Mouse (Mus musculus) forebrain, embryonic 13.5 days (tissue): ENCODE data around the gene Ifi47. TPM values are rescaled to one million over a fixed set of nuclear protein-coding genes. Genes with fewer than 3 reads are reported as not detected.

Experiments
- ATAC-seq: fragments of 200-750 bp; cut with Nextera tagmentation; 2 replicates; pipeline ENCODE4 v1.8.0; 2017
- H3K27ac ChIP-seq: fragments of 300-500 bp; sonication (generic); 2 replicates; pipeline ENCODE4 v1.5.1; 2015; ENCODE audit warnings: inconsistent platforms, mild to moderate bottlenecking, moderate library complexity
- H3K27me3 ChIP-seq: fragments of 300-500 bp; sonication (generic); 2 replicates; pipeline ENCODE4 v1.6.1; 2015; ENCODE audit warnings: mild to moderate bottlenecking, inconsistent platforms
- H3K36me3 ChIP-seq: fragments of 300-500 bp; sonication (generic); 2 replicates; pipeline ENCODE4 v1.6.1; 2015; ENCODE audit warnings: mild to moderate bottlenecking, inconsistent platforms; ENCODE audit not compliant: poor library complexity, severe bottlenecking
- H3K4me1 ChIP-seq: fragments of 300-500 bp; sonication (generic); 2 replicates; pipeline ENCODE4 v1.6.1; 2015; ENCODE audit warnings: inconsistent platforms
- H3K4me2 ChIP-seq: fragments of 300-500 bp; sonication (generic); 2 replicates; pipeline ENCODE4 v1.6.1; 2015; ENCODE audit warnings: inconsistent platforms, mild to moderate bottlenecking, moderate library complexity
- H3K4me3 ChIP-seq: fragments of 300-500 bp; sonication (generic); 2 replicates; pipeline ENCODE4 v1.5.1; 2015; ENCODE audit warnings: mild to moderate bottlenecking, inconsistent platforms
- H3K9ac ChIP-seq: fragments of 300-500 bp; sonication (generic); 2 replicates; pipeline ENCODE4 v1.6.1; 2015; ENCODE audit warnings: mild to moderate bottlenecking, inconsistent platforms
- H3K9me3 ChIP-seq: fragments of 300-500 bp; sonication (generic); replicated peaks from 2 replicates; pipeline ENCODE4 v1.6.1; 2016; ENCODE audit warnings: inconsistent platforms
- WGBS: fragments of 180-500 bp; shearing (Covaris S2); methylation state at CpG from one replicate; pipeline ENCODE4 v1.1.7; 2015; 5-methylcytosine and 5-hydroxymethylcytosine counted together
- polyA plus RNA-seq: library from polyadenylated mRNA; unstranded; fragments of >200 nt; fragmentation: Nextera tagmentation; extraction: Ambion mirVana; gene quantifications from 2 replicates; pipeline ENCODE4 v1.2.1, GENCODE M21; 2015

Gene Ifi47
- polyA plus RNA-seq, 1 experiment from 2014 or later: 0.27 TPM

DNA sequence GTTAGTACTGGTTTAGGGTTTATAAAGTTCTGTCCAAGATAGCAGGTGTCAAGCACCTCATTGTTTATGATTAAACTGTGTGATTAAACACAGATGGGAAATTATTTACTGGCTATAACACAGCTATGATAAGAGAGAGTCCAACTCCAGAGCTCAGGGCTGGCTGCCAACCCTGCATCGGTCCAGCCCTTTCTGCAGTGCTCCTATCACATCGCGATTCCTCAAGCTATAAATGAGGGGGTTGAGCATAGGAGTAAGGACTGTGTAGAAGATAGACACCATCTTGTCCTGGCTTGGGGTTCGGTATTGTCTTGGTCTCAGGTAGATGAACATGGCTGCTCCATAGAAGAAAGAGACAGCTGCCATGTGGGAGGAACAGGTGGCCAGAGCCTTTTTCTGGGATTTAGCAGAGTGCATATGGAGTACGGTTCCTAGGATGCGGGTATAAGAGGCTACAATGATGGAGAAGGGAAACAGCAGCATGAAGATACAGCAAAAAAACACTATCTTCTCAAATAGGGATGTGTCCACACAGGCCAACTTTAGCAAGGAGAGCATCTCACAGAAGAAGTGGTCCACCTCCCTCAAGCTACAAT lies 36.3 kb downstream of the Ifi47 start:
- no peak overlapping the region for H3K4me3 ChIP-seq
- no peaks in the 10 kb centered on the region for H3K9me3 ChIP-seq
- no peak overlapping the region for H3K4me2 ChIP-seq
- no peak for ATAC-seq
- H3K27ac ChIP-seq: no peak overlapping the region
- no peaks in the 10 kb centered on the region for H3K36me3 ChIP-seq
- H3K27me3 ChIP-seq: no peaks in the 10 kb centered on the region
- H3K4me1 ChIP-seq: no peaks in the 10 kb centered on the region
- 88% methylated on average over 6 of the region's 6 CpGs for WGBS
- H3K9ac ChIP-seq: no peak overlapping the region

DNA sequence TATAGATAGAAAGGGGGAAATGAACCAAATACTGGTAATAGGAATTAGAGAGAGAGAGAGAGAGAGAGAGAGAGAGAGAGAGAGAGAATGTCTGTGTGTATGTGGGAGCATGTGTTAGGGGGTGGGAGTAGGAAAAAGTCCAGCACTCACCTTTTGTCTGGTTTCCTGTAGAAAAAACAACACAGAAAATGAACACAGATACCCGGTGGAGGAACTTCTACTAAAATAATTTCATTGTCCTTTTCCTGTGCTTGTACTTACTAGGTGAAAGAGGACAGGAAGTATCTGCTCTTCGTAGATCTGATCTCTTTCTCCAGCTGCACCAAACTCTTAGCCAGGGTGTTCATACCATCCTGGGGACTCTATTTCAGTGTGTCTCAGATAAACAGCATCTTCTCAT lies 37.8 kb downstream of the Ifi47 start:
- H3K9me3 ChIP-seq: no peaks in the 10 kb centered on the region
- H3K4me1 ChIP-seq: no peaks in the 10 kb centered on the region
- no peaks in the 10 kb centered on the region for H3K36me3 ChIP-seq
- WGBS: 71% methylated on average over 2 of the region's 2 CpGs
- H3K9ac ChIP-seq: no peak overlapping the region
- no peaks in the 10 kb centered on the region for H3K27me3 ChIP-seq
- no peak for ATAC-seq
- H3K4me3 ChIP-seq: no peak overlapping the region
- H3K4me2 ChIP-seq: no peak overlapping the region
- no peak overlapping the region for H3K27ac ChIP-seq

DNA sequence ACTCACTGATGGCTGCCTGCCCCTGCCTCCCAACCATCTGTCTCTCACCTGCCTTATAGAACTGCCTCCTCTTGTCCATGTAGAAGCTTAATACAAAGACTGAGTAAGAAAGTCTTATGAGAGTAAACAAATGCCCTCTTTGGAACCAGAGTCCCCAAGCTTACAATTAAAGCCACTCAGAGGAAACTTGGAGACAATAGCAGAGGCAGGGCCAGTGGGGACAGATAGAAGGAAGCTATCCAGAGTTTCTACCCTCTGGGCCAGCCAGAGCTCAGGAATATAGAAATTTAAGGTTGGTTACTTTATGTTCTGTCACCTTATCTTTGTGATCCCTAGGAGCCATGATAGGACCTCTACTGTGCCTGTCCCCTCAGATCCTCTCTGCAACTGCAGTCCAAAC lies 38.4 kb downstream of the Ifi47 start, which contains the start of gene Olfr1396:
TSS of gene Olfr1396 (minus strand) at position 101 of the 400 bp plus-strand sequence.
- no peak within 1 kb of the TSS for H3K4me3 ChIP-seq
- H3K9me3 ChIP-seq: no peaks in the 10 kb centered on the region
- no peaks in the 10 kb centered on the region for H3K27me3 ChIP-seq
- H3K9ac ChIP-seq: no peak within 1 kb of the TSS
- ATAC-seq: no peak
- H3K36me3 ChIP-seq: no peaks in the 10 kb centered on the region
- H3K27ac ChIP-seq: no peak within 1 kb of the TSS
- H3K4me1 ChIP-seq: no peaks in the 10 kb centered on the region
- H3K4me2 ChIP-seq: no peak within 1 kb of the TSS

DNA sequence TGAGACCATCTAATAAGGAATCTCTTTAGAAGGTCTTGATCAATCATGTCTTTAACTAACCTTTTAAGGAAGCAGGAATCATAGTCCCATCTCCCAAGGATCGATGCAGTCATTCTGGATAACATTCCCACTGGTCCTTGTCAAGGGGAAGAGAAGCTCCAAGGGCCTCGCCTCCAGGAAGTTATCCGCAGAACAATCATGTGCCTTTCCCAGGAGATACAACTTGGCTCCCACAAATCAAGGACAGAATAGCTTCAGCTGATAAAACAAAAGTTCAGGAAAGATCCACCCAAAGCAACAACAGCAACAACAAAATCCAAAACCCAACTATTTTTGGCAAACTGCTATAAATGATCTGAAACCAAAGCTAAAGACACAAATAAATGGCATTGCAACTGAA lies 43.2 kb downstream of the Ifi47 start:
- no peaks in the 10 kb centered on the region for H3K36me3 ChIP-seq
- no peak overlapping the region for H3K9ac ChIP-seq
- H3K9me3 ChIP-seq: no peaks in the 10 kb centered on the region
- 85% methylated on average over 3 of the region's 3 CpGs for WGBS
- H3K4me3 ChIP-seq: no peak overlapping the region
- no peak overlapping the region for H3K27ac ChIP-seq
- H3K27me3 ChIP-seq: no peaks in the 10 kb centered on the region
- no peak for ATAC-seq
- no peaks in the 10 kb centered on the region for H3K4me1 ChIP-seq
- H3K4me2 ChIP-seq: no peak overlapping the region

DNA sequence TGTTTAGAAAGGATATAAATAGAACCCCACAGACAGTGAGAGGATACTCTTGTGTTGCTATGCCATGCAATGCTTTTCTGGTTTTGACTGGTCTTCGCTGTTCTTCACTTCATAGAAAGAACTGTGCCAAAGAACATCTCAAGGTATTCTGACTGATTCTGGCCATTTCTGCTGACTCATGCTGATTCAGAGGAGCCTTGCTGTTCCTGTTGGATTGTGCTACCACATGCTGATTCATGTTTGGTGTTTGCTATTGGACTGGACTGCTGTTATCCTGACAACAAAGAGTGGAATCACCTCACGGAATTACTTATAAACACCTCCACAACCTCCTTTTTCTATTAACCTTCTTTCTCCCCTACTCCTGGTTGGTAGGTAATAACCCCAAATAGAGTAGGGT lies 47.8 kb downstream of the Ifi47 start:
- Histone ChIP-seq H3K4me2 (no peak overlapping the region), H3K9ac (no peak overlapping the region), H3K4me1 (no peaks in the 10 kb centered on the region), H3K36me3 (no peaks in the 10 kb centered on the region), H3K4me3 (no peak overlapping the region), H3K9me3 (no peaks in the 10 kb centered on the region), H3K27ac (no peak overlapping the region), H3K27me3 (no peaks in the 10 kb centered on the region)
- 94% methylated on average over 2 of the region's 2 CpGs for WGBS
- ATAC-seq: no peak

DNA sequence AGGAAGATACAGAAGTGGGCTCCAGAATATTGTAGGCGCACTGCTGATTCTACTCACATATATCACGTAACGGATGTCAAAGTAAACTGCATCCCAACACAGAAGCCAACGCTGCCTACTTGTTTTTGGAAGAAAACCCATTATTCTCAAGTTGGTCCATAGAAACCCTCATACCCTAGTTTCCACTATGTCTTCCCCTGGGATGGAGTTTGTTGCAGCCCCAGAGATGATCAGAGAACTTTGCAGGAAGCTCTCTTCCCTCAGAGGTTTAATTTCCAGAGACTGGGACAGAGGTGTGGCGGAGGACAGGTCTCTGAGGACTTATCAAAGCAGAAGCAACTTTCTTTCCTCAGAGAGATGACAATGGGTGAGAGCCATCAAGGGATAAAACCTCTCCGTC lies 65.6 kb downstream of the Ifi47 start, which contains the start of gene Olfr1395:
TSS of gene Olfr1395 (plus strand) at position 301 of the 400 bp plus-strand sequence.
- ATAC-seq: no peak
- no peaks in the 10 kb centered on the region for H3K9me3 ChIP-seq
- no peak within 1 kb of the TSS for H3K9ac ChIP-seq
- H3K27ac ChIP-seq: no peak within 1 kb of the TSS
- 89% methylated on average over 6 of the region's 6 CpGs for WGBS
- no peak within 1 kb of the TSS for H3K4me3 ChIP-seq
- H3K4me2 ChIP-seq: no peak within 1 kb of the TSS
- H3K27me3 ChIP-seq: no peaks in the 10 kb centered on the region
- no peaks in the 10 kb centered on the region for H3K36me3 ChIP-seq
- no peaks in the 10 kb centered on the region for H3K4me1 ChIP-seq

Other genes starting within 250 kb of the Ifi47 start
- 4.2 and 5.2 TPM in 2 replicates for gene Gm12184, start 249.9 kb upstream of the Ifi47 start, polyA plus RNA-seq
- 1.6 and 1.9 TPM in 2 replicates for gene Irgm1, start 204.9 kb upstream of the Ifi47 start, polyA plus RNA-seq
- gene Gm5431, start 174.4 kb upstream of the Ifi47 start, polyA plus RNA-seq: 0.08 TPM in 1 of 2 replicates, not detected in the other
- gene Psme2b, start 130.4 kb upstream of the Ifi47 start, polyA plus RNA-seq: 1.5 and 2.2 TPM in 2 replicates
- not detected in 2 replicates for gene Olfr56, start 97.7 kb upstream of the Ifi47 start, polyA plus RNA-seq
- 0.15 and 0.24 TPM in 2 replicates for gene 9930111J21Rik1, start 97.2 kb upstream of the Ifi47 start, polyA plus RNA-seq
- gene Gm12185, start 84.4 kb upstream of the Ifi47 start, polyA plus RNA-seq: not detected in 2 replicates
- gene Tgtp1, start 82.4 kb upstream of the Ifi47 start, polyA plus RNA-seq: not detected in 2 replicates
- 0.13 and 0.21 TPM in 2 replicates for gene 9930111J21Rik2, start 25.3 kb upstream of the Ifi47 start, polyA plus RNA-seq
- gene Tgtp2, start 12.4 kb upstream of the Ifi47 start, polyA plus RNA-seq: not detected in 2 replicates
- gene Olfr1396, start 38.3 kb downstream of the Ifi47 start, polyA plus RNA-seq: not detected in 2 replicates
- not detected in 2 replicates for gene Olfr1395, start 65.7 kb downstream of the Ifi47 start, polyA plus RNA-seq
- gene Olfr1394, start 77.8 kb downstream of the Ifi47 start, polyA plus RNA-seq: not detected in 2 replicates
- 0.03 and 0.26 TPM in 2 replicates for gene Btnl9, start 110.6 kb downstream of the Ifi47 start, polyA plus RNA-seq
- gene Zfp62, start 126.7 kb downstream of the Ifi47 start, polyA plus RNA-seq: 58.5 and 58.6 TPM in 2 replicates
- 25.5 and 30.6 TPM in 2 replicates for gene Mgat1, start 167.6 kb downstream of the Ifi47 start, polyA plus RNA-seq
- gene Olfr1393, start 201.7 kb downstream of the Ifi47 start, polyA plus RNA-seq: 0.08 and 0.13 TPM in 2 replicates
- gene Olfr1392, start 208.7 kb downstream of the Ifi47 start, polyA plus RNA-seq: not detected in 2 replicates
- gene Olfr10, start 228.2 kb downstream of the Ifi47 start, polyA plus RNA-seq: not detected in 2 replicates
- gene Olfr1391, start 246.2 kb downstream of the Ifi47 start, polyA plus RNA-seq: not detected in 2 replicates